Mouse (Mus musculus) liver, embryonic 11.5 days (tissue): ENCODE data around the gene Zmiz1. TPM values are rescaled to one million over a fixed set of nuclear protein-coding genes. Genes with fewer than 3 reads are reported as not detected.

Source experiments
- ATAC-seq: fragments of 200-750 bp; cut with Nextera tagmentation; replicated peaks from 2 replicates; pipeline ENCODE4 v1.8.0; 2017; ENCODE audit warnings: moderate number of reproducible peaks, mild to moderate bottlenecking, moderate TSS enrichment, moderate library complexity; ENCODE audit not compliant: low FRiP score
- DNase-seq: peaks from one replicate; pipeline ENCODE4 v3.0.0-alpha.2; 2017; ENCODE audit warnings: low spot score
- H3K27ac ChIP-seq: fragments of 300-500 bp; sonication (generic); 2 replicates; pipeline ENCODE4 v1.5.1; 2014; ENCODE audit warnings: mild to moderate bottlenecking, low read depth, low read length, control low read depth
- H3K27me3 ChIP-seq: fragments of 300-500 bp; sonication (generic); replicated peaks from 2 replicates; pipeline ENCODE4 v1.6.1; 2014; ENCODE audit warnings: low read length, mixed read lengths; ENCODE audit not compliant: control insufficient read depth, insufficient read depth
- H3K36me3 ChIP-seq: fragments of 300-500 bp; sonication (generic); 2 replicates; pipeline ENCODE4 v1.6.1; 2014; ENCODE audit warnings: mild to moderate bottlenecking, low read length, moderate library complexity, mixed read lengths; ENCODE audit not compliant: control insufficient read depth, insufficient read depth
- H3K4me1 ChIP-seq: fragments of 300-500 bp; sonication (generic); replicated peaks from 2 replicates; pipeline ENCODE4 v1.6.1; 2014; ENCODE audit warnings: low read length, mixed read lengths; ENCODE audit not compliant: control insufficient read depth, insufficient read depth
- H3K4me2 ChIP-seq: fragments of 300-500 bp; sonication (generic); 2 replicates; pipeline ENCODE4 v1.6.1; 2014; ENCODE audit warnings: mild to moderate bottlenecking, control low read depth, moderate library complexity
- H3K4me3 ChIP-seq: fragments of 300-500 bp; sonication (generic); 2 replicates; pipeline ENCODE4 v1.5.1; 2014; ENCODE audit warnings: low read depth, low read length, control low read depth
- H3K9ac ChIP-seq: fragments of 300-500 bp; sonication (generic); 2 replicates; pipeline ENCODE4 v1.6.1; 2014; ENCODE audit warnings: low read depth, low read length, control low read depth
- H3K9me3 ChIP-seq: fragments of 300-500 bp; sonication (generic); 2 replicates; pipeline ENCODE4 v1.6.1; 2016; ENCODE audit warnings: low read length, inconsistent platforms, mixed read lengths; ENCODE audit not compliant: control insufficient read depth
- WGBS: fragments of 180-500 bp; shearing (Covaris S2); extraction: QIAGEN DNeasy Blood & Tissue Kit; methylation state at CpG from one replicate; pipeline ENCODE4 v1.1.7; 2014; 5-methylcytosine and 5-hydroxymethylcytosine counted together
- polyA plus RNA-seq: library from polyadenylated mRNA; unstranded; fragments of >200 nt; fragmentation: Nextera tagmentation; extraction: Ambion mirVana; gene quantifications from 2 replicates; pipeline ENCODE4 v1.2.1, GENCODE M21; 2014

Gene Zmiz1
- polyA plus RNA-seq, 1 experiment from 2014 or later, result 31.0 TPM

GRCm38 (mm10) chr14:25594611-25595010, 135.6 kb downstream of the Zmiz1 start:
- peaks cover 5% of the 10 kb centered on the region for H3K4me1 ChIP-seq
- no peaks in the 10 kb centered on the region; the same call in 1 of the 2 replicates for H3K36me3 ChIP-seq
- no peak overlapping the region for H3K4me2 ChIP-seq
- ATAC-seq (no peak), DNase-seq (no peak)
- no peaks in the 10 kb centered on the region for H3K27me3 ChIP-seq
- 58% methylated on average over 4 of the region's 4 CpGs for WGBS
- H3K9ac ChIP-seq, result no peak overlapping the region
- no peak overlapping the region for H3K4me3 ChIP-seq
- H3K9me3 ChIP-seq, result no peaks in the 10 kb centered on the region
- no peak overlapping the region for H3K27ac ChIP-seq

- H3K27me3 ChIP-seq, result no peaks in the 10 kb centered on the region
- no peak overlapping the region for H3K4me3 ChIP-seq
- WGBS, result 91% methylated on average over 6 of the region's 6 CpGs
- no peaks in the 10 kb centered on the region; the same call in 1 of the 2 replicates for H3K36me3 ChIP-seq
- no peaks in the 10 kb centered on the region for H3K9me3 ChIP-seq
- no peak overlapping the region for H3K9ac ChIP-seq
- no peak overlapping the region for H3K27ac ChIP-seq
- ATAC-seq, result no peak
- no peak overlapping the region for H3K4me2 ChIP-seq
- peaks cover 15% of the 10 kb centered on the region; the same call in 1 of the 2 replicates for H3K4me1 ChIP-seq
- DNase-seq, result no peak
These were observed 140.0 kb downstream of the Zmiz1 start for GRCm38 (mm10) chr14:25598960-25599359.

- peaks cover 16% of the 10 kb centered on the region for H3K4me1 ChIP-seq
- 58% methylated on average over 12 of the region's 12 CpGs for WGBS
- H3K9me3 ChIP-seq, result no peaks in the 10 kb centered on the region
- H3K27ac ChIP-seq, result no peak overlapping the region
- H3K27me3 ChIP-seq, result no peaks in the 10 kb centered on the region
- no peak overlapping the region for H3K4me3 ChIP-seq
- ATAC-seq, result no peak
- no peak overlapping the region for H3K9ac ChIP-seq
- no peak overlapping the region for H3K4me2 ChIP-seq
- H3K36me3 ChIP-seq, result no peaks in the 10 kb centered on the region; the same call in 1 of the 2 replicates
- no peak for DNase-seq
These were observed 140.9 kb downstream of the Zmiz1 start for GRCm38 (mm10) chr14:25599934-25600333.

- H3K4me3 ChIP-seq, result no peak overlapping the region
- ATAC-seq, result no peak
- DNase-seq, result no peak
- H3K9me3 ChIP-seq, result no peaks in the 10 kb centered on the region
- peaks cover 17% of the 10 kb centered on the region for H3K4me1 ChIP-seq
- H3K9ac ChIP-seq, result no peak overlapping the region
- WGBS, result 70% methylated on average over 7 of the region's 7 CpGs
- no peak overlapping the region for H3K27ac ChIP-seq
- H3K4me2 ChIP-seq, result no peak overlapping the region
- H3K36me3 ChIP-seq, result no peaks in the 10 kb centered on the region; the same call in 1 of the 2 replicates
- H3K27me3 ChIP-seq, result no peaks in the 10 kb centered on the region
These were observed 141.4 kb downstream of the Zmiz1 start for GRCm38 (mm10) chr14:25600358-25600757.

- H3K9me3 ChIP-seq, result no peaks in the 10 kb centered on the region
- no peaks in the 10 kb centered on the region; the same call in 1 of the 2 replicates for H3K36me3 ChIP-seq
- no peak for ATAC-seq
- WGBS, result 58% methylated on average over 2 of the region's 2 CpGs
- no peaks in the 10 kb centered on the region for H3K27me3 ChIP-seq
- H3K4me1 ChIP-seq, result peaks cover 21% of the 10 kb centered on the region
- H3K4me3 ChIP-seq, result no peak overlapping the region
- no peak for DNase-seq
- no peak overlapping the region for H3K9ac ChIP-seq
- H3K27ac ChIP-seq, result 0 out of 2 replicates have a peak overlapping the region, but pooled peaks have one; percentile 3
- H3K4me2 ChIP-seq, result no peak overlapping the region
These were observed 142.0 kb downstream of the Zmiz1 start for GRCm38 (mm10) chr14:25600951-25601350.

GRCm38 (mm10) chr14:25602018-25602417, 143.0 kb downstream of the Zmiz1 start:
- no peak for DNase-seq
- Histone ChIP-seq H3K4me2 (no peak overlapping the region), H3K36me3 (no peaks in the 10 kb centered on the region; the same call in 1 of the 2 replicates), H3K9me3 (no peaks in the 10 kb centered on the region), H3K4me3 (no peak overlapping the region), H3K4me1 (peaks cover 28% of the 10 kb centered on the region), H3K27me3 (no peaks in the 10 kb centered on the region), H3K9ac (no peak overlapping the region), H3K27ac (no peak overlapping the region)
- no peak for ATAC-seq
- WGBS, result 92% methylated on average over 2 of the region's 2 CpGs

GRCm38 (mm10) chr14:25604395-25605142, 145.6 kb downstream of the Zmiz1 start:
- H3K27ac ChIP-seq, result no peak overlapping the region
- no peak overlapping the region for H3K4me3 ChIP-seq
- H3K4me2 ChIP-seq, result no peak overlapping the region
- peaks cover 47% of the 10 kb centered on the region for H3K4me1 ChIP-seq
- no peaks in the 10 kb centered on the region for H3K9me3 ChIP-seq
- ATAC-seq, result no peak
- no peak overlapping the region for H3K9ac ChIP-seq
- no peaks in the 10 kb centered on the region for H3K27me3 ChIP-seq
- no peaks in the 10 kb centered on the region; the same call in 1 of the 2 replicates for H3K36me3 ChIP-seq
- DNase-seq, result no peak
- WGBS, result 17% methylated on average over 18 of the region's 18 CpGs

- peak; percentile 70 for ATAC-seq
- peak overlapping the region; percentile 89 for H3K27ac ChIP-seq
- H3K36me3 ChIP-seq, result no peaks in the 10 kb centered on the region
- no peaks in the 10 kb centered on the region for H3K9me3 ChIP-seq
- no peaks in the 10 kb centered on the region for H3K27me3 ChIP-seq
- H3K4me1 ChIP-seq, result peaks cover 58% of the 10 kb centered on the region
- WGBS, result 2% methylated on average over 31 of the region's 31 CpGs
- peak; percentile 80 for DNase-seq
- H3K9ac ChIP-seq, result peak overlapping the region; percentile 68
- peak overlapping the region; percentile 78 for H3K4me3 ChIP-seq
- peak overlapping the region; percentile 99 for H3K4me2 ChIP-seq
These were observed 147.6 kb downstream of the Zmiz1 start for GRCm38 (mm10) chr14:25606372-25607140.
